30 mouse cellular contexts compared by ENCODE assay signal in genomic region chr13:58899337-58899736, GRCm38 (mm10).
"Had no signal": no experiment of that assay in that cellular context is flagged by ENCODE, and none has a peak within 500 bp of the region (broad histone marks: within the 10 kb centered on the region; RNA-seq: fewer than 3 reads in every experiment).

No protein-coding gene starts in this region.

- H3K27me3 ChIP-seq: limb, embryonic 12.5 days; limb, embryonic 13.5 days; limb, embryonic 15.5 days; liver, embryonic 12.5 days; liver, embryonic 13.5 days; liver, embryonic 15.5 days; lung, embryonic 15.5 days; megakaryocyte, embryonic 14.5 days; midbrain, embryonic 12.5 days; midbrain, embryonic 13.5 days; midbrain, embryonic 15.5 days; neural tube, embryonic 12.5 days had no signal

- DNase-seq: left cerebral cortex, postnatal 4 days; liver; liver, embryonic 13.5 days; liver, postnatal 0 days; lung, adult 18-20 months; lung, adult 2 months; lung, embryonic 14.5 days; lung, postnatal 10 days; lung, postnatal 14 days; lung, postnatal 36 days; lung, postnatal 4 days; midbrain, embryonic 14.5 days had no signal

- H3K4me3 ChIP-seq: limb, embryonic 10.5 days; limb, embryonic 12.5 days; limb, embryonic 13.5 days; limb, embryonic 15.5 days; liver, embryonic 12.5 days; liver, embryonic 13.5 days; liver, embryonic 15.5 days; lung, embryonic 15.5 days; megakaryocyte, embryonic 14.5 days; midbrain, embryonic 10.5 days; midbrain, embryonic 12.5 days; midbrain, embryonic 13.5 days; midbrain, embryonic 15.5 days; myocyte; neural tube, embryonic 12.5 days had no signal

- ATAC-seq: liver, embryonic 12.5 days; liver, postnatal 0 days; lung, postnatal 0 days; midbrain, embryonic 13.5 days; midbrain, embryonic 15.5 days; midbrain, embryonic 16.5 days had no signal

- H3K27ac ChIP-seq: limb, embryonic 10.5 days; limb, embryonic 12.5 days; limb, embryonic 13.5 days; limb, embryonic 15.5 days; liver, embryonic 12.5 days; liver, embryonic 13.5 days; liver, embryonic 14.5 days; liver, embryonic 15.5 days; lung, embryonic 15.5 days; macrophage; midbrain, embryonic 10.5 days; midbrain, embryonic 12.5 days; midbrain, embryonic 13.5 days; midbrain, embryonic 15.5 days; neural tube, embryonic 12.5 days had no signal

- H3K4me1 ChIP-seq: limb, embryonic 10.5 days; limb, embryonic 12.5 days; limb, embryonic 13.5 days; liver, embryonic 12.5 days; liver, embryonic 13.5 days; liver, embryonic 15.5 days; lung, embryonic 15.5 days; megakaryocyte, embryonic 14.5 days had no signal
